Mouse (Mus musculus): Measurements from ENCODE around the gene Ncmap.

Ncmap gene

DNA sequence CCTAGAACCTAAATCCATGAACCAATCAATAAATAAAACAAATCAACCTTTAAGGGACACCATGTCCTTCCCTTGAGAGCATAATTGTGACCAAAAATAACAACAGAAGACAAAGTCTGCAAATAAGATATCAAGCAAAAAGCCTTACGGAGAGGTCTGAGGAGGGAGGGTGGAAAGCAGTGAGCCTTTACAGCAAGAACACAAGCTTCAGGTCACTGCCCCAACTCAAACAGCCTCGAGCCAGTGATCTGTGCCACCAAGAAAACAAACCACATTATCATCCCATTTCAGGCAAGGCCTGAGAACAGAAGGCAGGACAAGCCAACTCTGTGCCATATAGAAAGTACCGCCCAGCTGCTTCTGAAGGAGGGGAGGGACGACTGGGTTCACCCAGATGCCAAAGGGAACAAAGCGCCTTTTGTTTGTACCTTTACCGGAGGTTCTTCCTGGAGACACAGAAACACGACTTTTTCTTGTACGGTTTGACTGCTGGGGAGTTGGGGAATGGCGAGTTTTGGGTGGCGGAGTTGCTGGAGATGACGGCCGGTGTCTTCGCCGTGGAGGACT lies 60.6 kb downstream of the Ncmap start:
- no peak for DNase-seq

DNA sequence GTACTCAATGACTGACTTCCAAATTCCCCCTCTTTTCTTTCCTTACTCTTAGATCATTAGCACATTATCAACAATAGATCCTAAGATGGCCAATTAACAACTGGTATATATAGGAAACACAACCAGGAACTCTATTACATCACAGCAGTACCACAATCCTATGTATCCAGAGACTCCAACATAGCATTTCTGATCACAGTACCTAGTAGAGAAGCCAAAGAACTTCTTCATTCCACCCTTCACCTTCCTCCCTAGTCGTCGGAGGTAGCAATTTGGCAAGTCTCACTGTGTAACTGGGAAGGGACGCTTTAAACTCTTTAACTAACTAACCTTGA lies 62.0 kb downstream of the Ncmap start:
- no peak for DNase-seq

DNA sequence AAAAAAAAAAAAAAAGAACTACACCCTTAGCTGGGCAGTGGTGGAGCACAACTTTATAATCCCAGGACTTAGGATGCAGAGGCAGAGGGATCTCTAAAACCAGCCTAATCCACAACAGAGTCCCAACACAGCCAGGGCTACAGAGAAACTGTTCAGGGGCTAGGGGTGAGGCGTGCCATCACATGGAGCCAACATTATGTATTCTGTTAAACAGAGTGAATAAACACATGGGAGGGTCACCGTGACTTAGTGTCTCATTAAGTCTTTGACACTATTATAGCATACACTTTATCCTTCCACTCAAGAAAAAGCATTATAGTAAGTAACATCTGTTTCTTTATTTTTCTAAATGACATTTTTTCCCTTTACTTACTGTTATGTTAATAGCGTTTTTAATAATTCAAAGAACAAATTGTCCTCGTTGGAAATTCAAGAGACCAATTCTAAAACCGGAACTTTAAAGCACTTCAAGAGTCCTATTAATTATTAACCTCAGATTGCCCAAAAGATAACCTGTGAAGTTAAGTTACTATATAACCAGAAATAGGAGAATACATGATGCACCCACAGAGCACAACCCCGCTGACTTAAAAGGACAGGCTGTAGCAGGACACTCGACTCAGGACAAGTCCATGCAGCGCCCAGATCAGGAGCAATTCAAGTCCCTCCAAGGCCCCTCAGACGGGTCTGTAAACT lies 62.6 kb downstream of the Ncmap start:
- DNase-seq = no peak

DNA sequence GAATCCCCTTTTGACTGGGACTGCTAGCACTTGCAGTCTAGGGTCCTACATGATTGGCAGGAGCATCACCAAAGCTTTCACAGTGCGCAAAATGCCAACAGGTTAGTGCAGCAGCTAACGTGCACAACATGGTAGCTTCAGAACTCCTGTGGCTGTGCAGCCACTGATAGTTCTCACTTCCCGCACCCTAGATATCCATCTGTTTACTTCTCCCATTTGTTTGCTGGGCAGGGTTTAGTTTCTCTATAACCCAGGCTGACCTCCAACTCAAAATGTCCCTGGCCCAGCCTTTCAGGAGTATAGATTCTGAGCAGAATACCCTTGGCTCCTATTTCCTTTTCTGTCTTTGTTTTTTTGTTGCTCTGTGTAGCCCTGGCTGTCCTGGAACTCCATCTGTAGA lies 71.6 kb downstream of the Ncmap start:
- DNase-seq = no peak

DNA sequence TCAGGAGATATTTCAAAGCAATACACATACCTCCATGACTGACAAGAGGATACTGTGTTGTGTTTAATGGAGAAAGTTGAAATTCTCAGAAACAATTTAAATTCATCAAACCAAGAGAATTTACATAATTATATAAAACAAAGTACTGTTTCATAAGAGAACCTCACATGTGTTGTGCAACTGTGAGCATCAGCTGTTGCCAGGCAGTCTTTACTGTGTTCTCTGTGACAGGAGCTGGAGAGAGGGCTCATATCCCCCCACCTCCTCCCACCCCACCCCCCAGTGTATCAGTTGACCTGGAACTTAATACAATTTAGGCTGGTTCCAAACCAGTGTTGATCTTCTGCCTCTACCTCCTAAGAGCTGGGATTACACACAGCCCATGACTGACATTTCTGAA lies 72.0 kb downstream of the Ncmap start:
- DNase-seq = no peak

DNA sequence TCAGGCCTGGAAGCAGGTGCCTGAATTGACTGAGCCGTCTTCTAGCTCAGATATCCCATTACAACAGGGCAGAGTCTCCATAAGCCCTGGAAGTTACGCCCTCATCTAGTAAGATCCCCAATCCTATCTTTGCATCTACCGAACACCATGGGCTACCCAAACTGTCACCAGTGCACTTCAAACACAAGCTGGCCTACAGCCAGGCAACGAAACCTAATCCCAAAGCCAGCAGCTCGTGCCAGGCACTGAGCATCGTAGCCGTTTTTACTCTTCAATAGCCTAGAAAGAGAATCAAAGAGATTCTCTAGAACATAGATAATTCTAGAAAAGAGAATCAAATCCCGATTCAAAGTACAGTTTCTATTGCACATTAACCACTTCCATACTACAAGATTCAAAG lies 75.0 kb downstream of the Ncmap start:
- no peak for DNase-seq

Data from lung, postnatal 4 days (tissue).